Mouse (Mus musculus): Measurements from ENCODE around the gene Camta1. TPM values are rescaled to one million over a fixed set of nuclear protein-coding genes. Genes with fewer than 3 reads are reported as not detected.

The Camta1 gene
- 140 and 142 TPM in 2 replicates for polyA plus RNA-seq (2014; fragmentation: Nextera tagmentation; extraction: Ambion mirVana)

DNA sequence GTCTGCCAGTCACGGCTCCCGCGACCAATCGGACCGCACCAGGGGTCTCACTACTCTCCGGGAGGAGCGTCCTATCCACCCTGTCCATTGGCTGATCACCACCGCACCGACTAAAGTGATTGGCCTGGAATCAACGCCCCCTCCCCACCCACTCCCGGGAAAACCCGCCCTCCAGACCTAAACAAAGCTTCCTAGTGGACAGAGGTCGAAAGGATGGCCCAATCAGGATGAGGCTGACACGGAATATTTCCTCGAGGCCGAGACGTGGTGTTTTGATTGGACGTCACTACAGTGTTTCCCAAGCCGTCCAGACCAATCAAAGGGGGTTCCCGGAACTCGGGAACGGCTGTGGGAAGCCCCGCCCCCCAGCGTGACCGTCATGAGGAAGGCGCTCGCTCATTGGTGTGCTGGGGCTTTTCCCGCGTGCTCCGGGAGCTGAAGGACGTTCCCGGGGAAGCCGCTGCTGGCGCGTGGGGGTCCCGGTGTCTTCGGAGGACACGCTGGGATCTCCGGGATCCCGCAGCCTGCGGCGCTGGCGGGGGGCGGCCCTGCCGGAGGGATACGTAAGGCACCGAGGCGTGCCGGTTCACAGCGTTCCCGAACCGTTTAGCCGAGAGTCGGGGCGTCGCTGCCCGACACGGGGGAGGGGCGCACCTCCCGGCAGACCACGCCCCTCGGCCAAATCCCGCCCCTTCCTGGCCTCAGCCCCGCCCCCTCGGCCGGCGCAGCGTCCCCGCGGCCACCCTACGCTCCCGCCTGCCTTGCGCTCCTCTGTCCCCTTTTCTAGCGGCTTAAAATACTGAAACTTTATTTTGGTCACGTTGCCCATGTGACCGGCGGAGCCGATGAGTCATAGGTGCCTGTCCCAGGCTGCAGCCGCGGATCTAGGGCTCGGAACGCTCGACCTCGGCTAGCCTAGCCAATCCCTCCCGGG is at the start of gene Camta1:
Gene Camta1 (minus strand): TSS at position 71 of the 934 bp plus-strand sequence.
- peak within 1 kb of the TSS; percentile 94 for H3K4me2 ChIP-seq (ENCODE audit: low read depth, low read length, severe bottlenecking)
- 0 out of 2 replicates have a peak, but pooled peaks cover 2% of the 10 kb centered on the region for H3K4me1 ChIP-seq (replicated peaks; ENCODE audit: control insufficient read depth, insufficient read depth, low read length)
- H3K27me3 ChIP-seq (ENCODE audit: control insufficient read depth, insufficient read depth, low read length) = no peaks in the 10 kb centered on the region
- DNase-seq (ENCODE audit: low spot score) = peak; percentile 99
- H3K4me3 ChIP-seq (ENCODE audit: low read depth, low read length) = peak within 1 kb of the TSS; percentile 94
- H3K36me3 ChIP-seq (ENCODE audit: control insufficient read depth, insufficient read depth, low read length) = no peaks in the 10 kb centered on the region
- peak; percentile 98 for ATAC-seq (replicated peaks; ENCODE audit: low FRiP score)
- under 1% methylated on average over 75 of the region's 85 CpGs for WGBS
- H3K9me3 ChIP-seq (ENCODE audit: control insufficient read depth, low read length) = no peaks in the 10 kb centered on the region
- peak within 1 kb of the TSS; percentile 74 for H3K9ac ChIP-seq (ENCODE audit: low read length)
- H3K27ac ChIP-seq (ENCODE audit: low read depth, low read length) = peak within 1 kb of the TSS; percentile 81

DNA sequence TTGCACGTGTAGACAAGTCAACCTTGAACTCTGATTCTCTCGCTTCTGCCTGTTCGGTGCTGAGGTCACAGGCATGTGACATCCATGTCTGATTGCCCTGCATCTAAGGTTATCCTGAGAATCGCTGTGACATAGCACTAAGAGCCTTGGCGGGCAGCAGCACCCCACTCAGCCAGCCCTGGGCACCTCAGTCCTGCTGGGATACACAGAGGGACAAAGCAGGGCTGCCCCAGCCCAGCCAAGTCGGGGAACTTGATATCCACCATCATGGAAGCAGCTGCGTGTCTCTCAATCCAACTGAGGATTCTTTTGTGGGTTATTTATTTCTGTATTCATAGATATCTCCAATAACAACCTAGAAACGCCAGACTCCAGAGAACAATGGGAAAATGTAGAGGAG is 47.1 kb upstream of the Camta1 start:
- no peaks in the 10 kb centered on the region for H3K36me3 ChIP-seq (ENCODE audit: control insufficient read depth, insufficient read depth, low read length)
- 85% methylated on average over 8 of the region's 8 CpGs for WGBS
- no peak overlapping the region for H3K4me3 ChIP-seq (ENCODE audit: low read depth, low read length)
- H3K9me3 ChIP-seq (ENCODE audit: control insufficient read depth, low read length) = no peaks in the 10 kb centered on the region
- no peaks in the 10 kb centered on the region; the same call in 1 of the 2 replicates for H3K4me1 ChIP-seq (replicated peaks; ENCODE audit: control insufficient read depth, insufficient read depth, low read length)
- no peak for ATAC-seq (replicated peaks; ENCODE audit: low FRiP score)
- H3K4me2 ChIP-seq (ENCODE audit: low read depth, low read length, severe bottlenecking) = no peak overlapping the region
- H3K9ac ChIP-seq (ENCODE audit: low read length) = no peak overlapping the region
- DNase-seq (ENCODE audit: low spot score) = peak; percentile 13
- H3K27me3 ChIP-seq (ENCODE audit: control insufficient read depth, insufficient read depth, low read length) = no peaks in the 10 kb centered on the region
- no peak overlapping the region for H3K27ac ChIP-seq (ENCODE audit: low read depth, low read length)

DNA sequence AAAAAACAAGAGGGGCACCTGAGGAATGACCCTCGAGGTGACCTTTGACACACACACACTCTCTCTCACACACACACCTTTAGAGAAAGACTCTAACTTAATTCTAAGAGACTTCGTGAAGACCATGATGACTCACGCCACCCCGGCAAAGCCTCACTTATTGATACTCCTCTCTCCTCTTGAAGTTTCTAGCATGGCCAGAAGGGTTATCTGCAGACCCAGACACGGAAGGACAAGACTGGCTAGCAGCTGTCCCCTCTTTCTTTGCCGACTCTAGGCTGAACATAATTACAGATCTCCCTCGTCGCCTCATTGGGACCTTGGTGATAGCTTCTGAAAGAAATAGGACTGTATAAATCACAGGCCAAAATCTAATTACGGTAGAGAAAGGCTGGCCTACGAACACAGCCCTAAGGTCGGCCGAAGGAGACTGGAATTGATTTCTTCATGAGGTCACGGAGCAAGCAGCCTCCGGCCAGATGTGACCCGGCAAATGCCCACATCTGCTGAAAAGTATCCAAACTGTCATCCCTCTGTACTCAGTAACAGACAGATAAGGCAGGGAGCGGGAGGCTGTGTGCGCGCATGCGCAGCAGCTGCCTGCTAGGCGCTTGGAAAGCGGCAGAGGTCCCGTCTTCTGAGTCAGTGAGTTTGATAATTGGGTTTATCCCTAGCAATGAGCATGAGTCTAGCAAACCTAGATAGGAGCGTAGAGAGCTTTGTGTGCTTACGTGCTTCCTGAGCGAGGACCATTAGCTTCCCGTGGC is 46.1 kb upstream of the Camta1 start:
- Histone ChIP-seq H3K9me3 (ENCODE audit: control insufficient read depth, low read length) (no peaks in the 10 kb centered on the region), H3K4me1 (replicated peaks; ENCODE audit: control insufficient read depth, insufficient read depth, low read length) (no peaks in the 10 kb centered on the region; the same call in 1 of the 2 replicates), H3K27ac (ENCODE audit: low read depth, low read length) (no peak overlapping the region), H3K9ac (ENCODE audit: low read length) (no peak overlapping the region), H3K36me3 (ENCODE audit: control insufficient read depth, insufficient read depth, low read length) (no peaks in the 10 kb centered on the region), H3K4me2 (ENCODE audit: low read depth, low read length, severe bottlenecking) (no peak overlapping the region), H3K27me3 (ENCODE audit: control insufficient read depth, insufficient read depth, low read length) (no peaks in the 10 kb centered on the region), H3K4me3 (ENCODE audit: low read depth, low read length) (no peak overlapping the region)
- ATAC-seq (replicated peaks; ENCODE audit: low FRiP score) (no peak), DNase-seq (ENCODE audit: low spot score) (no peak)
- WGBS = 76% methylated on average over 26 of the region's 26 CpGs

DNA sequence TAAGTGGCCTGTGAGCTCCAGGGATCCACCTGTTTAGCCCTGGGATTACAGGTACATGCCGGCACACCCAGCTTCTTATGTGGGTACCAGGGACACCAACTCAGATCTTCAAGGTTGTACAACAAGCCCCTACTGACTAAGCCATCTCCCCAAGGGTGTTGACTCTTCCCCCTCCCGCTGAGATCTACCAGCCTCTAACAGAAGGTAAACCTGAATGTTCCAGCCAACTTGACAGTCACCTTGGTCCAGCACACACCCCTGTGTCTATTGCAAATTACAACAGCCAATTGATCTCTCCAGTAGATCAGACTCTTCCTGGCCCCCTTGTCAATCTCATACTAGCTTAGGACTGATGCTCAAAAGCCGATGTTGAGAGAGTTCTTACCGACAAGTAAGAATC is 43.9 kb upstream of the Camta1 start:
- WGBS = 75% methylated on average over 4 of the region's 4 CpGs

DNA sequence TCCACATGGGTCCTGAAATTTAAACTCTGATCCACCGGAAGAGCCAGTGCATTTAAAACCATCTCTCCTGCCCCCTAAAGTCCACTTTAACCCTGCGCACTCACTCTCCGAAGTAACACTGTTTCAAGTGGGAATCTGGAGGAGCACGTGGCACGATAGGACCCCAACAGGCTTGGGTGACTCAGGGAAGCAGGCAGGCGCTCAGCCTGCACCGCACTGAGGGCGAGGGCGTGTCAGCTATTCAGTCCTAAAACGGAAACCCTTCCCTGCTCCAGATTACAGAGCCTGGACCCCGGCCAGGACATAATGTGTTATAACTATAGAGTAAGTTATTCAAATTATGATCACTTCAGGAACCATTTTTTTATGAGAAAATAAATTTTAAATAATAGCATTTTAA is 42.4 kb upstream of the Camta1 start:
- H3K27me3 ChIP-seq (ENCODE audit: control insufficient read depth, insufficient read depth, low read length) = no peaks in the 10 kb centered on the region
- no peak for ATAC-seq (replicated peaks; ENCODE audit: low FRiP score)
- no peak overlapping the region for H3K9ac ChIP-seq (ENCODE audit: low read length)
- 59% methylated on average over 11 of the region's 11 CpGs for WGBS
- no peaks in the 10 kb centered on the region for H3K36me3 ChIP-seq (ENCODE audit: control insufficient read depth, insufficient read depth, low read length)
- H3K4me1 ChIP-seq (replicated peaks; ENCODE audit: control insufficient read depth, insufficient read depth, low read length) = no peaks in the 10 kb centered on the region; the same call in 1 of the 2 replicates
- H3K27ac ChIP-seq (ENCODE audit: low read depth, low read length) = no peak overlapping the region
- no peak overlapping the region for H3K4me2 ChIP-seq (ENCODE audit: low read depth, low read length, severe bottlenecking)
- DNase-seq (ENCODE audit: low spot score) = peak; percentile 38
- H3K9me3 ChIP-seq (ENCODE audit: control insufficient read depth, low read length) = no peaks in the 10 kb centered on the region; the same call in 1 of the 2 replicates
- no peak overlapping the region for H3K4me3 ChIP-seq (ENCODE audit: low read depth, low read length)

More for the DNA sequence above, 43.9 kb upstream of the Camta1 start:
- no peak overlapping the region for H3K4me3 ChIP-seq (ENCODE audit: low read depth, low read length)
- no peaks in the 10 kb centered on the region for H3K27me3 ChIP-seq (ENCODE audit: control insufficient read depth, insufficient read depth, low read length)
- H3K27ac ChIP-seq (ENCODE audit: low read depth, low read length) = no peak overlapping the region
- no peak overlapping the region for H3K4me2 ChIP-seq (ENCODE audit: low read depth, low read length, severe bottlenecking)
- H3K9ac ChIP-seq (ENCODE audit: low read length) = no peak overlapping the region
- no peak for ATAC-seq (replicated peaks; ENCODE audit: low FRiP score)
- no peaks in the 10 kb centered on the region for H3K9me3 ChIP-seq (ENCODE audit: control insufficient read depth, low read length)
- H3K4me1 ChIP-seq (replicated peaks; ENCODE audit: control insufficient read depth, insufficient read depth, low read length) = no peaks in the 10 kb centered on the region; the same call in 1 of the 2 replicates
- H3K36me3 ChIP-seq (ENCODE audit: control insufficient read depth, insufficient read depth, low read length) = no peaks in the 10 kb centered on the region
- DNase-seq (ENCODE audit: low spot score) = no peak

DNA sequence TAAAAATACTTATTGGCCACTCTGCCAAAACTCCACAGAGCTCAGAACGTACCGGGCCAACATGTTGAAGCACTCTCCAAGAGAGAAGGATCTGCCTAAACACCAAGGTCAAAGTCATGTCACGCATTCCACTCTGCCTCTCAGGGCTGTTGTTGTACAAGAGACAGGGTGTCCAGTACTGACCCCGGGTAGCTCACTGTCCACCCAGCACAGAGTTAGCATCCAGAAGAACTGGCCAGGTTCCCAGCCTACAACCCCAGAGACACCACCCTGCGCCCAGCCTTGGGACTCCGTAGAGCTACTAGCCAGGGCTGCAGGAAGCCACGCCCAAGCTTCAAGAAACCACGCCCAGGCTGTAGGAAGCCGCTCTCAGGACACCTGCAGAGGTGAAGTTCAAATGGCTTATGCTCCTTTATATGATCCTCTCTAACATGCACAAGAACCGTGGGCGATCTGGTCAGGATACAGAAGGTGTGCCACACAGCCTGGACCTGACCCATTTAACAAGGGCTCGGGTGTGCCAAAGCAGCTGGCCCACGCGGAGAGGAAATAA is 41.1 kb upstream of the Camta1 start:
- no peaks in the 10 kb centered on the region for H3K36me3 ChIP-seq (ENCODE audit: control insufficient read depth, insufficient read depth, low read length)
- no peaks in the 10 kb centered on the region; the same call in 1 of the 2 replicates for H3K9me3 ChIP-seq (ENCODE audit: control insufficient read depth, low read length)
- ATAC-seq (replicated peaks; ENCODE audit: low FRiP score) (no peak), DNase-seq (ENCODE audit: low spot score) (peak; percentile 42)
- no peaks in the 10 kb centered on the region for H3K27me3 ChIP-seq (ENCODE audit: control insufficient read depth, insufficient read depth, low read length)
- no peak overlapping the region for H3K4me3 ChIP-seq (ENCODE audit: low read depth, low read length)
- WGBS = 70% methylated on average over 14 of the region's 14 CpGs
- no peak overlapping the region for H3K4me2 ChIP-seq (ENCODE audit: low read depth, low read length, severe bottlenecking)
- H3K4me1 ChIP-seq (replicated peaks; ENCODE audit: control insufficient read depth, insufficient read depth, low read length) = no peaks in the 10 kb centered on the region; the same call in 1 of the 2 replicates
- H3K9ac ChIP-seq (ENCODE audit: low read length) = no peak overlapping the region
- no peak overlapping the region for H3K27ac ChIP-seq (ENCODE audit: low read depth, low read length)

DNA sequence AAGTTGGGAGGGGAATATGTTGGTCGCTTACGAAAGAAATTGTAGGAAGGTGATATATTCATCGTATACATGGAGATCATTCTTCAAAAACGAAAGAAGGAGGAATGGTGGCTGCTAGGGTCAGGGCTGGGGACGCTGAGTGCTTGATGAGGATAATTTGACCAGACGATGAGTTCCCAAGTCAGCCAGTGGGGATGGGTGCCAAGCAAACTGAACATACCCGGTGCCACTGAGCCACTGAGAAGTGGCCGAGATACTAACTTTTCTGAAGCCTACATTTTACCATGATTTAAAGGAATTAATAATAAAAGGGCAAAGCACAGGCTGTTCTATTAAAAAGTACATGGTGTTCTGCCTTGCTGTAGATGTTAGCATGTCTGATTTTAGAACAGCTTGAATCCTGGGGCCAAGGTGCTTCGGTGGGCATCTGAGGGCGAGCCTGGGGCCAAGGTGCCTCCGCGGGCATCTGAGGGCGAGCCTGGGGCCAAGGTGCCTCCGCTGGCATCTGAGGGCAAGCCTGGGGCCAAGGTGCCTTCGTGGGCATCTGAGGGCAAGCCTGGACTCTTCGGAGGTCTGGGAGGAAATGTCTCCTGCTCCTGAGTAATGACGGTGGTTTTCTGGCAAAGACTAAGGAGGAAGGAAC is 40.5 kb upstream of the Camta1 start:
- ATAC-seq (replicated peaks; ENCODE audit: low FRiP score) (no peak), DNase-seq (ENCODE audit: low spot score) (no peak)
- H3K4me1 ChIP-seq (replicated peaks; ENCODE audit: control insufficient read depth, insufficient read depth, low read length) = no peaks in the 10 kb centered on the region; the same call in 1 of the 2 replicates
- H3K9ac ChIP-seq (ENCODE audit: low read length) = no peak overlapping the region
- no peak overlapping the region for H3K27ac ChIP-seq (ENCODE audit: low read depth, low read length)
- no peaks in the 10 kb centered on the region for H3K27me3 ChIP-seq (ENCODE audit: control insufficient read depth, insufficient read depth, low read length)
- no peak overlapping the region for H3K4me2 ChIP-seq (ENCODE audit: low read depth, low read length, severe bottlenecking)
- no peaks in the 10 kb centered on the region for H3K36me3 ChIP-seq (ENCODE audit: control insufficient read depth, insufficient read depth, low read length)
- WGBS = 81% methylated on average over 17 of the region's 17 CpGs
- H3K4me3 ChIP-seq (ENCODE audit: low read depth, low read length) = no peak overlapping the region
- no peaks in the 10 kb centered on the region; the same call in 1 of the 2 replicates for H3K9me3 ChIP-seq (ENCODE audit: control insufficient read depth, low read length)

DNA sequence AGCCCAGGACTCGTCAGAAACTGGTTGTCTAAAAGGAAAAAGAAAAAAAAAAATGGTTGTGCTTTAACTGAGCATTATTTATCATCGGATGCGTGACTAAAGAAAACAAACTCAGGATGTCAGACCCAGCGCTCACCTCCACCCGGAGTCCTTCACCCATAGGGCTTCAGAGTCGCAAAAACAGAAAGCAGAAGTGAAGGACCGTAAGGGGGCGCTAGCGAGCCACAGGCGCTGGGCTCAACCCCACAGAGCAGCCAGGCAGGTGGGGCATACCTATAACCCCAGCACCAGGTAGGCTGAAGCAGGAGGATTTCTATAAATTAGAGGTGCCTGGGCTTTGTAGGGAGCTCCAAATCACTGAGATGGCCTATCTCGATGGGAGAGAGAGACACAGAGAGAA is 39.7 kb upstream of the Camta1 start:
- Histone ChIP-seq H3K4me2 (ENCODE audit: low read depth, low read length, severe bottlenecking) (no peak overlapping the region), H3K27ac (ENCODE audit: low read depth, low read length) (no peak overlapping the region), H3K9me3 (ENCODE audit: control insufficient read depth, low read length) (no peaks in the 10 kb centered on the region; the same call in 1 of the 2 replicates), H3K9ac (ENCODE audit: low read length) (no peak overlapping the region), H3K36me3 (ENCODE audit: control insufficient read depth, insufficient read depth, low read length) (no peaks in the 10 kb centered on the region), H3K4me1 (replicated peaks; ENCODE audit: control insufficient read depth, insufficient read depth, low read length) (no peaks in the 10 kb centered on the region; the same call in 1 of the 2 replicates), H3K27me3 (ENCODE audit: control insufficient read depth, insufficient read depth, low read length) (no peaks in the 10 kb centered on the region), H3K4me3 (ENCODE audit: low read depth, low read length) (no peak overlapping the region)
- 70% methylated on average over 11 of the region's 11 CpGs for WGBS
- DNase-seq (ENCODE audit: low spot score) (no peak), ATAC-seq (replicated peaks; ENCODE audit: low FRiP score) (no peak)

All from forebrain, embryonic 11.5 days (tissue).